Mouse (Mus musculus) cerebral cortex, adult 2 months (tissue): ENCODE measurements around the gene Shc4.

Source experiments
- WGBS: fragments of 180-500 bp; shearing (Covaris S2); methylation state at CpG from one replicate; pipeline ENCODE4 v1.1.7; 2018; 5-methylcytosine and 5-hydroxymethylcytosine counted together

Shc4 gene

DNA sequence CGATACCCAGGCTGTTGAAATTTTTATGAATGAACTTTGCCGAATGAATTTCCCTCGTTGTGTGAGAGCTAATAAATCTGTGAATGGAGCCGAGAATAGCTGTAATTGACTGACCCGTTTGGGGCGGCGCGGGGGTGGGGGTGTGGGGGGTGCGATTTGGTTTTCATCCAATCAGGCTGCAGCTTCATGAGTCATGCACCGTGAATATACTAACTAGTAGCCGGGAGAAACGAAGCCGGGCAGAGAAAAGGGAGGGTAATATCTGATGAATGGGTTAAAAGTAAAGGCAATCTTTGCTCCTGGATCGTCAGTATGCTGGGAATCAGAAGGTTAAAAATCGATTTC, at the start of gene Shc4:
Shc4 (minus strand) TSS at position 63 of the 345 bp plus-strand sequence.
- 1% methylated on average over 15 of the region's 15 CpGs for WGBS

DNA sequence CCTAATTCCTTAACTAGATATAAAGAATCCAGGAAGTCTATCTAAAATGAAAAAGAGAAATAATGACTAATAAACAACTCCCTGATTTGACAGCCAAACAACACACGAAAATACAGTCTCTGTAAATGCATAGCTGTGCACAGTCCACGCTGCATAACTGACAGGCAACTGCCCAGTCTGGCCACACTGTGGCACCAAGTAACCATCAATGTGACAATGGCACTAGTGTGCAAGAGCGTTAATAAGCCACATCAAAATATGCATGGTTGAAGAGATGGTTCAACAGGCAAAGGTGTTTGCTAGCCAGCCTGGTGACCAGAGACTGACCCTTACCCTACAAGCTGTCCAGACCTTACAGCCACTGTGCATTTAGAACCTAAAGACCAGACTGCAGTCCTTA, 41.1 kb upstream of the Shc4 start:
- WGBS = 54% methylated on average over 3 of the region's 3 CpGs

DNA sequence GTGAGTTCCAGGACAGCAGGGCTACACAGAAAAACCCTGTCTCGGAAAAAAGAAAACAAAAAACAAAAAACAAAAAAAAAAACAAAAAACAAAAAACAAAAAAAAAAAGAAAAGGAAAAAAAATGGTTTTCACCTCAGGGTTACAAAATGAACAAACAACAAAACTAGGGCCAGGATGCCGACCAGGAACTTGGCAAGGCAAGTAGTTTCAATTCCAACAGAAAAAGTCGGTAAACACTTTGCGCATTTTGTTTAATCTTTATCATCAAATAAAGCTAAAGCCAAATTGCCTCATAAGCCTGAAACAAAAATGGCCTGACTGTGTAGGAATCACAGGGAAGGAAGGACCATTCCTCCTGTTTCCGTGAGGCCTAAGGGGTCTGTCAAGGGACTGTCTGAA, 40.6 kb upstream of the Shc4 start:
- 76% methylated on average over 5 of the region's 5 CpGs for WGBS

DNA sequence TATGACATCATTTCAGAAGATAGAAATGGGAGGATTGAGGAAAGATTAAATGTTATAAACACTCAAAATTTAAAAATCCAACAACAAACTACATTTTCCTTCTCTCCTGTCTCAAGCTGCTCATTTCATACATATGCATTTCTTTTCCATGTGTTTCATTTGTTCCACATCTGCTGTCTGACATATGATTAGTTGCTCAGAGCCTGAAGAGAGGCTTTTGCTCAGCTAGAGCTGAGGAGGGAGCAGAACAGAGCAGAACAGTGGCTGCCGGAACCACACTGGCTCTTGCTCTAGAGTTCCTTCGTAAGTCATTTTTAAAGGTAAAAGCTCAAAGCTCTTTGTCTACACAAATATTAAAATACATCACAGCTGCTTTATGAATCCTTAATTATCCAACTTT, 25.4 kb upstream of the Shc4 start:
- WGBS = 56% methylated on average over 2 of the region's 2 CpGs

DNA sequence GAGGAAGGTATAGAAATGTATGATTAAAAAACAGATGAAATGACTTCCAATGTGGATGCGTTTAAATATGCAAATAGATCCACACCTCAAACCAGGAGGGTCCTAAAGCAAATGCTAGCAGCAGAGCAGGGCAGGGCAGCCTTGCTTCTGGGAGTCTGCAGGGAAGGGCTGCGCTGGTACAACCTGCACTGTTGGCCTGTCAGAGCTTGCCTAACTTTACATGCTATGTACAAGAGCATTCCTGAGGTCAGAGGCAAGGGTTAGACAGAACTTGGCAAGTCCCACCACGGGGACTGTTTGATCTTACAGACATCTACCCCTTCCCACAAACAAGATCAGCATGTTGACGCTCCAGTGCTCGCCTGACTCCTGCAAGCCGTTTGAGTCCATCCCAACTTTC, 15.4 kb upstream of the Shc4 start:
- WGBS = 84% methylated on average over 6 of the region's 6 CpGs

DNA sequence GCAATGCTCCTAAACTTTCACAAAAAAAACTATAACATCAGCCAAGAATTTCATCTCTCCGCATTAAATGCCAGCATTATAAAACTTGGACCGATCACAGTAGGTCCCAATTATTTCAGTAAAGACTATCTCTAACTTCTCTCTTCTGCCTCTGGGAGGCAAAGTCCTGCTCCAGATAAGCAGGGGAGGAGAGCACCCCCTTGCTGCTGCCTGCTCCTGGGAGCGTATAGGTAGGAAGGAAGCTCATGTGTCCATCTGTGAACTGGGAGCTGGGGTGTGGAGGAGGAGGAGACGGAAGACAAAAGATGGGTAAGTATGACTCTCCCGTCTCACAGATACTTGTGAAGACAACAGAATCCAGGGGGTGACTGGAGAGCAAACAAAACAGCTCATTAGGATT, 14.8 kb upstream of the Shc4 start:
- 53% methylated on average over 5 of the region's 5 CpGs for WGBS

DNA sequence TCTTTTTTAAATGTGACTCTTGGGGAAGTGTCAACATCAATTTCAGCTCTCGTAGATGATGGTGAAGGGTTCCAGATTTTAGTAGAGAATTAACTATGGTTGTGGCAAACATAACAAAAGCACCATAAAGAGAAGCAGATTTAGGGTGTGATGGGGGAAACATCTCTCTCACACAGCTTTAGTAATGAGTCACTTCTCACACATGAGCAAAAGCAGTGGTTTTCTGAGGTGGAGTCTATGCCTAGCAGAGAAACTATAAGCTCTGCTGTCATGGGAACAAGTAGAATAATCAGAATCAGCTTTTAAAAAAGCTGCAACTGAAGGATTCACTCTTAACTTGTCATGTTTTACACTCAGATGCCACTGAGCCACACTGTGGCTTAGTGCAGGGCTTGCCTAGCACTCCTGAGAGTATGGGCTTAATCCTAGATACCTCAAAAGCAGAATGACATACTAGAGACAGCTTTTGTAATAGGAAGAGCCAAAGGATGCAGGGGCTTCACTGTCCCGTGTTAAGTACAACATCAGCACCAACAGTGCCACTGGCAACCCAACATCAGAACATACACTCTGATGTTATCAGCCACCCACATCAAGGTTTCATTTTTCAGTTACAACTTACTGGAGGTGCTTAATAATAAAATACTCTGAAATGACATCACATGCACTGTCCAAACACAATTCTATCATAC, 11.5 kb upstream of the Shc4 start:
- 46% methylated on average over 2 of the region's 2 CpGs for WGBS

DNA sequence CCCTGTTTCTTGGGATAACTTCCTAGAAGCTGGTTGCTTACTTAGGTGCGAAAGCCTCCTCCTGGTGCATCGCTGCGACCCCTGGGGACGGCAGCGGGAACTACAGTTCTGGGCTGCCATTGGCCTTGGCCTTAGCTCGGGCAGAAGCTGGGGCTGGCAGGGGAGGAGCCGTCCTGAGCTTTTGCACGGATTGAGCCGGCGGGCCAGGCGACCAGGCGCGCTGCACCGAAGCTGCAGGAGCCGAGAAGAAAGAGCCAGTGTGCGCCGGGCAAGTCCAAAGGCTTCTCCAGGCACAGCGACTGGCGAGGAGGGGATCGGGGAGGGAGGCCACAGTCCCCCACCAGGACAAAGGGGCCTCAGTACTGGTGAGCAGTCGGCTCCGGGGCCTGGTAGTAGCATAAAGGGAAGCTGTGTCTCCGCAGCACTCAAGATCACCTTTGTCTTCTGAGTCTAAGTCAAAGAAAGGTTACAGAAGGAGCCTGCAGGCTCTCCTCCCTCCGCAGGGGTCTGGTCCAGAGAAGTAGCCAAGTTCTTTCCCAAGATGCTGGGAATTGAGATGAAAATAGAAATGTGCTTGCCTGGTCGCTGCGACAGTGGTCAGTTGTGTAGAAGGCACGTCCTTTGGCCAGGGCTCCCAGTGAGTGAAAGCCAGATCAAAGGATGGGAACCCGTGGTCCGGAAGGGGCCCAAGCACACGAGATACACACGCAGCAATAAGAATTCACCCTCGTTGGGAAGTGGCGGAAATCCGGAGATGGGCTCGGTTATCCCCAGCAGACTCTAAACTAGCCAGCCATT, 8.0 kb upstream of the Shc4 start:
- 11% methylated on average over 35 of the region's 35 CpGs for WGBS

DNA sequence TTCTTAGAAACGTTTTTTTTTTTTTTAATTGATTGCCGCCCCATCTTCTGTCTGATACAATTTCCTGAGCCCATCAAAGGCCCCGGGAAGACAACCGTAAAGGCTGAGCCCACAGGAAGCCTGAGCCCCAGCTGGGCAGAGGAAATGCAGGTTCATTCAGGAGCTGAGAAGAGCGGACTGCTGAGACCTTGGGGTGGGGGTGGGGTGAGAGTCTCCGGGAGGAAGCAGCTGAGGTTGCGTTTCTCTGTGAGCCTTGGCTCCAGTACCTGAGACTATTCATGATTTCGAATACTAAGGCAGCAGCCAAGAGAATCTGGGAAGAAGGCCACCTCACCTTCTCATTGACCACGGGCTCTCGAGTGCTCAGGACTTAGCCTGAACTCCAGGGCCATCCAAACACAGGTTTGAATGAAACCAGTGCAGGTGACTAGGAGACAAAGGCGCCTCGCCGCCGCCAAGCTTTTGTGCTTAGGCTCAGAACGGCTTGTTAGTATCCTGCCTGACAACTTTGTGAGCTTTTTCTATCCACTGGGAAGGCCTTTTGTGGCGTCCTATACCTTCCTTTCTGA, 682 bp upstream of the Shc4 start:
- 24% methylated on average over 16 of the region's 16 CpGs for WGBS

DNA sequence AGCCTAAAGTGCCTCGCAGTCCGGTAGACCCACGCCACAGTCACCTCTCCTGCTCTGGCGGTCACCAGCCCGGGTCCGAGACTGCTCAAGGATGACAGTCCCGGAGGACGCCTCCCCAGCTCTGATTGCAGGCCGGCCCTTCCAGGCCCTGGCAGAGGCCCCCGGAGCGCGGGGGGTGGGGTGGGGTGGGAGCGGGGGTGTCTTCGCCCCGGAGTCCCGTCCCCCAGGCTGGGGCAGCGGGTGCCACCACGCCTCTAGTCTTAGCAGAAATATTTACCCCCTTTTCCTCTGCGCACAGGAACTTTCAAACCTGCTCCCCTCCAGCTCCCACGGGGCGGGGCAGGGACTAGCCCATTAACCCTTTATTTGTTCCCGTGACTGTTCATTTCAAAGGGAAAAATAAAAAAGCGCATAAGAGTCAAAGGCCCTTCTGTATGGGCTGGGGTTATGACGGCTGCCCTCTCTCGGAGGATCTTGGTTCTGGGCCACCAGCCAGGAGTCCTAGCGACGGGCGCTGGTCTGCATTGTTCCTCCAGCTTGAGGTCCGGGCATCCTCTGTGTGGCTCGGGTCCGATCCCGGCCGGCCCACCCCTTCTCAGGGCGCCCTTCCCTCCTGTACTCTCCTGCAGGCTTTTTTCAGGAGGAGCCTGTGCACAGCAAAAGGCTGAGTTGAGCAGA, 401 bp downstream of the Shc4 start:
- 1% methylated on average over 34 of the region's 34 CpGs for WGBS

DNA sequence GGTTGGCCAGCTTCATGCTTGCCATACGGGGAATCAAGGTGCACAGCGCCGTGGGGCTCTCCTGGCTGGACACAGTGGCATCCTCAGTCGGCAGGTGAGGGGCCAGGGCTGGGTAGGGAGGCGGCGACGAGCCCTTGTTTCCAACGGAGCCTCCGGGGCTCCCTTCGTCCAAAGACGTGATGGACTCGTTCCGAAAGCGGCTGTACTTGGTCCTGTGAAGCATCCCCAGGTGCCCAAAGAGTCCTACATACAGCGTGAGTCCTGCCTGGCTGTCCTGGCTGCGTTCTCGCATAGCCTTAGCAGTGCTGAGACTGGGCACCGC, 901 bp downstream of the Shc4 start:
- WGBS = 13% methylated on average over 18 of the region's 18 CpGs

DNA sequence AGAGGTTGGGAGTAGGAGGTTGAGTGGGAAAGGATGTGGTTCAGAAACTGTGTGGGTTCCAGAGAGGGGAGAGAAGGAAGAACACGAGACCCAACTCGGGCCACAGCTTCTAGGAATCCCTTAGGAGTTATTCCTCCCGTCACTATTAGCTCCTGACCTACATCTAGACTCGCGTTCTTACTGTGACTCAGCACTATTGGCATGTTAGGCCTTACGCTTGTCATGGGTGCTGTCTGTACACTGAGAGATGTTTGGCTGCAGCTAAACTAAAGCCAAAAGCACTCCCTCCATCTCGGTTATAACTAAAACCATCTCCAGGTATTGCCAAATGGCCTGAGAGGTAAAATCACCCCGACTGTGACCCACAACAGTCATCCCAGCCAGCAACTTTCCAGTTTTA, 7.3 kb downstream of the Shc4 start:
- WGBS = 81% methylated on average over 8 of the region's 8 CpGs

DNA sequence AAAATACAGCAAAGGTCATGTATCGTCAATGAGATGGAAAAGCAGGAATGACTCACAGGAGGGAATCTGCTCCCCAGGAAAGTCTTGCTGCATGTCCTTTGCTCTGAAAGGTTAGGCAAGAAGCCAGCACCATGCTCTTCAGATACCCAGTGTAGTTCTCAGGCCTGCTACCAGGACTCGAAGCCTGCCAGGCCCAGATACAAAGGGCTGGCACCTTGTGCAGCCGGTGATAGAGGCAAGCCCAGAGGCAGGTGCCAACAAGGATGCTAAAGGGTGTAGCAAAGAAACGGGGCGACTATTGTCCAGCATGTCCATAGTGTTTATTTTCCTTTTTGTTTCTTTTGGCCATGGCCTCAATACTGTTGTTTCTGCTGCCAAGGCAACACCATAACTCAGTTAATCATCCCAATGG, 17.4 kb downstream of the Shc4 start:
- 58% methylated on average over 5 of the region's 5 CpGs for WGBS

DNA sequence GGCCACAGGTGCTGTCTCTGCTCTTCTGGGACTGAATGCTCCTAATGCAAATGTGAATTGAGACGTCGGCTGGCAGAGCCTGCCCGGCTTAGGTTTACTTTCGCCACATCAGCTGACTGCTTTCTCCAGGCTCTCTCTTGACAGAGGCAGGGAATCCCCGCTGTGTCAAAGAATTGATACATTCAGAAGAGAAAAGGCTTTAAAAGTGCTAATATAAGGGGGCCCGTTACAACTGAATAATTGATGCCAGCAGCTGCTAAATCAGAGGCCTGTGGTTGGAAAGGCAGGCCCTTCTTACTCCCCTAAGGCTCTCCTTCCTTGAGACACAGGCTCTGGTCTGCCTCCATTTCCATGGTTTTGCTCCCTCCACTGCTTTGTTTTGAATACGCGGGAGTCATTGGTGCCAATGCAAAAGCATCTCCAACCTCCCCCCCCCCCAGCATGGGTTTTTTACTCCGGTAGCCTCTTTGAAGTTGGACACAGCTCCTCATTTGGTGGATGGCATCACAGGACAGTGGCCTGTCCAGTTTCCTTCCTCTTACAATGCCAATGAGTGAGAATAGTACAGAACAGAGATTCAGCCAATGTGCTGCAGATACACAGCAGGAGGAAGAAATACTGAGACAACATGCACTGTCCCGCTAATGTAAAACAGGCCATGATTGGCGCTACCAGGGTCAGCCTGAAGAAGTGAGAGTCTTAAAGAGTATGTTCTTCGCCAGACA, 18.9 kb downstream of the Shc4 start:
- 76% methylated on average over 12 of the region's 12 CpGs for WGBS

DNA sequence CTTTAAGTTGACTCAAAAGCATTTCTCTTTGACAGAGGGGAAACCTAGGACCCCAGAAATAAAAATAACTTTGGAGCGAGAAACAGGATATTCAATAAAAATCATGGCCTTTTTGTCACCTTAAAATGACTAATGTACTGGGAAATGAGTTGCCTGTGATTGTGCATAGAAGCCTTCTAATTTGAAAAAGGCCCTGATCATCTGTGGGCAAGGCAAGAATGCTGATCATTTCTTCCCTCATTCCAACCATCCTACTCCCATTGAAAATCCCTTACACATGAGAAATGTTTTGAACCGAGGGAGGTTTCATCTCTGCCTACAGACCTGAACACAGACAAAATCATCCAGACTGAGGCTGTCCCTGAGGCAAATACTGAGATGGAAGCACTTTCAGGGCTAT, 21.1 kb downstream of the Shc4 start:
- WGBS = 73% methylated on average over 2 of the region's 2 CpGs

DNA sequence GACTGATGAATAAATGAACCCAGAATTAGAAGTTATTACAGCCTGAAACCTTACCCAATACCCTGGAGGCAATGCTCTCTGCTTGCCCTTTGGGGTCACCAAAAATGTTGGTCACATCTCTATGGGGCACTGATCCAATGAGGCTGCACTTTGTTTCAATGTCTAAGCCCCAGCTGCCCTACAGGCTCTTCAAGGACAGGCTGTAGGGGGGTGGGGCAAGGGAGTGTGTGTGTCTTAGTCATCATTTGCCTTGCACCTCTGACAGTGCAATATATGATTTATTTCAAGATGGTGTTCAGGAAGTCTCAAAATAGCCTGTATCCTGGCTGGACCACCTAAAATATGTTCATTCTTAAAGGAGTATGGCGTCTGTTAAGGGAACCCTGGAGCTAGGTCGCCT, 22.3 kb downstream of the Shc4 start:
- 77% methylated on average over 2 of the region's 2 CpGs for WGBS

DNA sequence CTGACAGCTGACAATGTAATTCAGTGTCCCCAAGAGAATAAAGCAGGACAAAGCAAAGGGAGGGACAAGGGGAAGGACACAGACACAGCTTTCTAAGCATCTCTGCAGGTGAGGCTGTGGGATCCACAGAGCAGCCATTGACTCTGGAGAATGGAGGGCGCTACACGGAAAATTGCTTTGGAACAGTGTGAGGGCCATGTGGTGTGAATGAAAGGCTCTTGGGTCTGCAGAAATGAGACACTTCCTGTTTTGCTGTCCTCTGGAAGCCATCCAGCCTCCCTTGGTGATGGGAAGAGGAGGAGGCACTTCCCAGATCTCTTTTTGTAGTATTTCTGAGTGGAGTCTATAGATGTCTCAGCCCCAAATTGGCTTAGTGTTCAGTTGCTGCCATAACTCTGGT, 27.7 kb downstream of the Shc4 start:
- WGBS = 54% methylated on average over 2 of the region's 2 CpGs

DNA sequence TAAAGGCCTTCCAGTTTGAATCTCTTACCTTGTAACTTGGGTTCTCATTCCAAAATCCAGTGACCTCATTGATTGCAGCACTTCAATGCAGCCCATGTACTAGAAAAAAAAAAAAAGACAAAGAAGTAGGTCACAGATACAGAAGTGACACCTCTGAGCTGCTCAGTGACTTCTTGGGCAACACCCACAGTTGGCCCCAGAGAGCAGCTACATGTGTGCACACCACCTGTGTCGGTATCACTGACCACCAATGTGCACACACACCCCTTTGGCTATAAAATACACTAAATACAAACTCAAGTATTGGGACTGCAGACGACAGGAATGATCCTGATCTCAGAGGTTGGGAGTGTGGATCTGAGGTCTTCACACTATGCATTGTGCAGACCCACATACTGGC, 29.1 kb downstream of the Shc4 start:
- WGBS = 96% methylated on average over 2 of the region's 2 CpGs

DNA sequence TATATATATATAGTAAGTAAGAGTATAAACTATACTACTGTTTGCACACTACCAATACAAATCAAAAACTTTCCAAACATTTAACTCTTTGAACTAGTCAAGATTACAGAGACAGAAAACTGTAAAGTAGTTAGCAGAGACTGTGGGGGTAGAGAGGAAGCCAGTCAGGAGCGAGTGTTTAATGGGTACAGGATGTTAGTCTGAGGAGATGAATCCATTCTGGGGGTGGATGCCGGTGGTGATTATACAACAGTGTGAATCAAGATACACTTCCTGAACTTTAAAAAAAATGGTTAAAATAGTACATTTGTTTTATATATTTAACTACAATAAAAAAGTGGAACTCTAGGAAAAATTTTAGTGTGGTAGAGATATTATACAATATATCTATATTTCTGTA, 31.9 kb downstream of the Shc4 start:
- 28% methylated on average over 2 of the region's 2 CpGs for WGBS

DNA sequence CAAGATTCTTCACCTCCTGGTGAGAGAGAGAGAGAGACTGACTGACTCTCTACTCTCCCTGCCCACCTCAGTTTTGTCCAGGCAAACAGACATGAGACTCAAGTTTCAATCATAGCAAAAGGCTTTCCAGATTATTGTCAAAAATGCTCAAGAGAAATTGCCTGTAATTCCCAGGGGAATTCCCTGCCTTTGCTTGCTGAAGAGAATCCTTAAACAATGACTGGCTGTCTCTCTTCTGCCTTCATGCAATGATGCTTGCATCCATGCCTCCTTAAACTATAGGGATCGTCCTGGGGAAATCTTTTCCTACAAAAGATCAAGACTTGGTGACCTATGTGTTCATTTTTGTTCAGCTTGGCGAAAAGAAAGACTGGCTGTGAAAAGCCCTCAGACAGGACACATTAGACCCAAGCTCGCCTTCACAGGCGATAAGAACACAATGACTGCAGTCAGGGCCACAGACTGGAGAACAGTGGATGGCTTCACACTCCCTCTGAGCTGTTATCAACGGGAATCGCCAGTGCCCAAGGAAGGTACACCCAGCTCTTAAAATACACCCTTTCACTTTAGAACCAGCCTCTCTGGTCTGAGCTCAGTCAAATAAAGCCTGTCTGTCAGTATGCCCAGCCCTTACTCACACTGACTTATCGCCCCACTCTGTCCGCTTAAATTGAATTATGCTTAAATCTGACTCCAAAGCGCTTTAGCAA, 38.4 kb downstream of the Shc4 start:
- 75% methylated on average over 9 of the region's 9 CpGs for WGBS
